Comparison of ENCODE assay signal across 14 mouse cellular contexts in genomic region chr9:28444485-28444884, GRCm38 (mm10).
A peak's percentile ranks its signal among the peaks of the same experiment; 100 is the strongest.
DNase-seq lines count a peak whose midpoint lies in the region; TF ChIP-seq lines count a peak whose summit lies in the region.
"Had no signal": no experiment of that assay in that cellular context is flagged by ENCODE, and none has a peak within 500 bp of the region (broad histone marks: within the 10 kb centered on the region; RNA-seq: fewer than 3 reads in every experiment).

No protein-coding gene starts in this region.

- TF ChIP-seq CTCF in olfactory bulb, adult 2 months (IDR thresholded peaks at IDR 0.05; ENCODE audit: insufficient read depth, low read depth, low read length): no peak

- peak; percentile 11 to 29 for DNase-seq in heart, postnatal 14 days
- no peak for DNase-seq in heart, postnatal 25 days (ENCODE audit: low spot score)
- DNase-seq in right cerebral cortex, postnatal 10 days (ENCODE audit: low spot score in 2 of 2): peak; percentile 42 to 60
- DNase-seq in right cerebral cortex, postnatal 36 days (ENCODE audit: low spot score in 2 of 2): no peak
- DNase-seq in cerebellum, adult 8-10 months: peak; percentile 84
- no peak for DNase-seq in kidney, postnatal 10 days
- DNase-seq: adrenal gland, adult 2 months; kidney, adult 9 months; midbrain, embryonic 14.5 days; thymus, postnatal 4 days had no signal

- peaks cover 11% of the 10 kb centered on the region for H3K4me1 ChIP-seq in olfactory bulb, adult 2 months (ENCODE audit: control insufficient read depth, insufficient read depth, low read length)

- no peak overlapping the region for H3K4me3 ChIP-seq in olfactory bulb, adult 2 months (ENCODE audit: insufficient read depth, low read depth, low read length)
- H3K4me3 ChIP-seq: hindbrain, embryonic 13.5 days; limb, embryonic 12.5 days had no signal

- intact Hi-C loops in heart, postnatal 14 days (cut with DNase I): no loop called here
- intact Hi-C loops in heart, postnatal 25 days (cut with DNase I): no loop called here

- TF ChIP-seq POLR2A in olfactory bulb, adult 2 months (IDR thresholded peaks at IDR 0.05; ENCODE audit: insufficient read depth, low read depth, low read length): no peak

- peak overlapping the region; percentile 26; the same call in 1 of the 2 replicates for H3K27ac ChIP-seq in olfactory bulb, adult 2 months (ENCODE audit: insufficient read depth, low read depth, low read length)
- H3K27ac ChIP-seq: hindbrain, embryonic 13.5 days; limb, embryonic 12.5 days; macrophage had no signal

- 54% methylated on average over 3 of the region's 3 CpGs for WGBS in olfactory bulb, adult 2 months

Comparison
In these comparisons a context has a peak if more than half of its experiments do, and no peak if none do; other contexts are left out.
1. DNase-seq: peak in heart, postnatal 14 days (2 of 2), right cerebral cortex, postnatal 10 days (2 of 2) and cerebellum, adult 8-10 months (single experiment); none in heart, postnatal 25 days (single experiment), right cerebral cortex, postnatal 36 days (0 of 2) and kidney, postnatal 10 days (single experiment).